Mouse (Mus musculus): Measurements from ENCODE around the gene Eif1ax.
"Not testable (repeated sequence)": the region's sequence is repeated elsewhere in the genome, so short reads cannot be mapped to it uniquely, and the experiment has no call there.

Gene Eif1ax

DNA sequence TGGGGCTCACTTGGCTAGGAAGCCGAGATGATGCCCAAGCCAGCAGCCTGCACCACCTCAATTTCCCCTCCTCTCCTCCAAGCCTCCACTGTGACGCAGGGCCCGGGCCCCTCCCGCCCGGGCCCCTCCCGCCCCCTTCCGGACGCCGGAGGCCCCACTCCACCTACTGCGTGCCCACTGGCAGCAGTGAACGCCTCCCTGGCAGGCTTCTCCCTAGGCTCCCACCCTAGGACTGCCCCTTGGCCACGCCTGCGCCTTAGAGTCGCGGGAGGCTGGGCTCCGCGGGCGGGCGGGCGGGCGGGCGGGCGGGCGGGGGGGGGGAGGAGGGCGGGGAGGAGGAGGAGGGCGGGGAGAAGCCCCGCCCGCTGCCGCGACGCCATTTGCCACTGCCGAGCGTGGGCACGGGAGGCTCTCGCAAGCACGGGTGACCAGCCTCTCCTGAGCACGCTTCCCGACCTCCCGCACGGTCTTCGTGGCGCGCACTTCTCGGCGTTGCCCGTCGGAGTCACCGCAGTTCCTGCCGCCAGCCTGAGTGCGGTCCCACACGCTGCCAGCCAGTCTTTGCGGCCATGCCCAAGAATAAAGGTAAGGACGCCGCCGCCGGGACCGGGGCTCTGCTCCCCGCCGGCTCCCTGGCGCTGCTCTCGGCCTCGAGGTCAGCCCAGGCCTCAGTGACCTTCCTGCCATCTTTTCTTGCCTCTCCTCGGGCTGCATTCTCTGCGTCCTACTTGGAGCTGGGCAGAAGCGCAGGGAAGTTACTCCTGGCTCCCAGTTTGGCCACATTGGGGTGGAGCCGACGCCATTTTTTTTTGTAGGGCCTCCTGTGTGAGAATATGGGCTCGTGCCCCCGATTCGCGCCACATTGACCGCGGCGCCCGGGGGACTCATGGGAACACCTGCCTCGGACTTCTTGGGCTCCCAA lies at the start of gene Eif1ax:
Eif1ax (plus strand) TSS at position 348 of the 922 bp plus-strand sequence.
- DNase-seq (ENCODE audit: low read depth) = peak; percentile 89

DNA sequence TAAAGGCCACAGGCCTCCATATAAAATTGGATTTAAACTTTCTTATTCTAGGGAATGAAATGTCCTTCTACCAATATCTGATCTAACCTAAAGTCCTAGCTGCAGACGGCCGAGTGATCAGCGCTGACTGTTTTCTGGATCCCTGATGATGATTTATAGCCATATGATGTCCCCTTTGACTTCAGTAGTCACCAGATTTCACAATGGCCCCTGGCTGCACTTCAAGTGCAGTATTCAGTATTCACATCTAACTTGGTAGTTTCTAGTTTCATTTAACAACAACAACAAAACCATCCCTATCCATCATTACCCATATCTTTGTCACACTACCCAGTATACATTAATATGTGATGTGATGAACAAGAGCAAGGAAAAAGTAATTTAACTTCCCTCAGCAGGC lies 7.5 kb upstream of the Eif1ax start:
- DNase-seq (ENCODE audit: low read depth) = no peak

DNA sequence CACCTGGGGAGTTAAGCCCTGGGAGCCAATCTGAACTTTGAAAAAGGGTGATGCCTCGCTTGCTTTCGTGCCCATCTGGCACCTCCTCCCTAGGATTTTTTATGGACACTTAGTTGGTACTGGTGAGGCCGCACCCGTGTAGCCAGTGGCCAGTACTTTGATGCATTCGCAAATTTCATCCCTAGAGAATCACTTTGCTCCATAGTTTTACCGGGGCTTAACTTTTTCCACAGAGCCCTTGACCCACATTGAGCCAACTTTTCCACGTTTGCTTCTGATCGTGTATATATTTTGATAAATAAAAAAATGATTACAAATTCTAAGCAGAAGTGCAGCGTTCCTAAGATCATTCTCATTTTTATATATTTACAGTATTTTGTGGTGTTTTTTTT lies 771 bp downstream of the Eif1ax start:
- no peak for DNase-seq (ENCODE audit: low read depth)

DNA sequence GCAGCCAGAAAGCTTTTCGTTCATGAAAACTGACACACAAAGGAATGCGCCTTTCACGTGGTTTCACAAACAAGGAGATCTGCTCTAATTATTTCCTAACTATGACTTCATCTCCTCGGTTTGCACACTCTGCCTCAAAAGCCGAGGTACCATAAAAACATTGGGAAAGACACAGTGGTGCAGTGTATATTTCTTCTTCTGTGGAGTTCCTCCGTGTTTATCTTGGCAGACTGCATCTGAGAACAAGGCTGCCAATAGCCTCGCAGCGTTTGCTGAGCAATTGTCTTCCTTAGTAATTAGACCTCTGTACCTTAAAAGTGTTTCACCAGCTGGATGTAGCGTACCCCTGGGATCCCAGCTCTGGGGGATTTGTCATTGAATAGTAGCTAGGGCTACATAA lies 15.1 kb downstream of the Eif1ax start:
- no peak for DNase-seq (ENCODE audit: low read depth)

DNA sequence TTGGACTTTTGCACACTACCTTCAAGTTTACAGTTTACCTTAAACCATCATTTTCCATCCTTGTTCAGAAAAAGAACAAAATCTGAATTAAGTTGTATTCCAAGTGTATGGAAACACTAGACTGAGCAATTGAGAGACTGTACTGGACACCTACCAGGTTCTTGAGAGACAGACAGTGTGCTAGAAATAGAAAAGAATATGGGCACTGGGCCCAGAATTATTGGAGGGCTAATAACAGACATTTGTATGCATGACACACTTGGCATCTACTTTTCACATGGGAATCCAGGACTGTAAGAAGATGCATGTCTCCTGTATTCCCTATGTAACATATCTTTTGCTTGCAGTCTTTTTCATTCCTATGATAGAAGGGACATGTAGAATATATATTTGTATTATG lies 17.0 kb downstream of the Eif1ax start:
- no peak for DNase-seq (ENCODE audit: low read depth)

DNA sequence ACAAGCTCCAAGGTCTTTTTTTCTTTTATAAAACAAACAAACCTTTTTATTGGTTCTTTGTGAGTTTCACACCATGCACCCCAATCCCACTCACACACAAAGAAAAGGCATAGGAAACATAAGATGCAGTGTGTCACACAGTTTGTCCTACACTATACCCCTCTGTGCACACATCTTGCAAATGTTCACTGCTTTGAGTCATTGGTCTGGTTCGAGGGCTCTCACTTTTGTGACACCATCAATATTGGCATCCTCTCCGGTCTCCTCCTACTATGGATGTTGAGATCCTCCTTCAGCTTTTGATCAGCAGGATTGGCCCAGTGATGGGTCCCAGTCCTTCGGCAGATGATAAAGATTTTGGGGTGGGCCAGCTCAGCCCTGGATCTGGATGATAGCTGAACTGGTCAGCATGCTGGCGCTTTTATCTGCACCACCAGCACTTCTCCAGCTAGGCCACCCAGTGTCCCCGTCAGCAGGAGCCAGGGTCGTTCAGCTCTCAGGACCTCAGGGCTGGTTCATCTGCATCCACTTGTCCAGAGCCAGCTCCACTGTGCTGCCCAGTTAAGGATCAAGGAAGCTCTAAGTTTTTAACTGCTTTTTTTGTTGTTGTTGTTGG lies 18.5 kb downstream of the Eif1ax start:
- DNase-seq (ENCODE audit: low read depth) = no peak

DNA sequence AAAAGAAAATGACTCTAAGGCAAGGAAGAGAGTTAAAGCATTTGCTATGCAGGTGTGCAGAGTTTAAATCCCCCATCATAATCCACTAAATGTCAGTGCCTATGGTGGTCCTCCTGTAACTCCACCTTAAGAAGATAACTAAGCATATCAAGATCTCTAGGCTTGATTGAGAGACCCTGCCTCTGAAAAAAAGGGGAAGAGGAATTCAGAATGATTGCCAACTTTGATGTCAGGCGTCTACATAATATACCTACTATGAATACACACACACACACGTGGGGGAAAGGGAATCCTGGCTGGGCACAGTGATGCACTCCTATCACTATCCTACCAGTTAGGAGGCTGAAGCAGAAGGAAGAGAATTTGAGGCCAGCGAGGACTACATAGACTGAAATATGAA lies 19.3 kb downstream of the Eif1ax start:
- no peak for DNase-seq (ENCODE audit: low read depth)

DNA sequence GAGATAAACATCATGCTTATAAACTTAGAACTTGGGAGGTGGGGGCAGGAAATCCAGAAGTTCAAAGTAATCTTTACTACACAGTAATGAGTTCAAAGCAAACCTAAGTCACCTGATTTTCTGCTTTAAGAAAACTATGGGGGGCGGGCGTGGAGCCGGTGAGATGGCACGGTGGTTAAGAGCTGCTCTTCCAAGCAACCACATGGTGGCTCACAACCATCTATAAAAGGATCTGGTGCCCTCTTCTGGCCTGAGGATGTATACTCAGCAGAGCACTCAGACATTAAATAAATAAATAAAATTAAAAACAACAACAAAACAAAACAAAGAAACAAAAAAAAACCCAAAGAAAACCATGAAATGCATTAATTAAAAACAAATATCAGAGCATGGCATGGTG lies 37.3 kb downstream of the Eif1ax start:
- DNase-seq (ENCODE audit: low read depth) = peak; percentile 63

DNA sequence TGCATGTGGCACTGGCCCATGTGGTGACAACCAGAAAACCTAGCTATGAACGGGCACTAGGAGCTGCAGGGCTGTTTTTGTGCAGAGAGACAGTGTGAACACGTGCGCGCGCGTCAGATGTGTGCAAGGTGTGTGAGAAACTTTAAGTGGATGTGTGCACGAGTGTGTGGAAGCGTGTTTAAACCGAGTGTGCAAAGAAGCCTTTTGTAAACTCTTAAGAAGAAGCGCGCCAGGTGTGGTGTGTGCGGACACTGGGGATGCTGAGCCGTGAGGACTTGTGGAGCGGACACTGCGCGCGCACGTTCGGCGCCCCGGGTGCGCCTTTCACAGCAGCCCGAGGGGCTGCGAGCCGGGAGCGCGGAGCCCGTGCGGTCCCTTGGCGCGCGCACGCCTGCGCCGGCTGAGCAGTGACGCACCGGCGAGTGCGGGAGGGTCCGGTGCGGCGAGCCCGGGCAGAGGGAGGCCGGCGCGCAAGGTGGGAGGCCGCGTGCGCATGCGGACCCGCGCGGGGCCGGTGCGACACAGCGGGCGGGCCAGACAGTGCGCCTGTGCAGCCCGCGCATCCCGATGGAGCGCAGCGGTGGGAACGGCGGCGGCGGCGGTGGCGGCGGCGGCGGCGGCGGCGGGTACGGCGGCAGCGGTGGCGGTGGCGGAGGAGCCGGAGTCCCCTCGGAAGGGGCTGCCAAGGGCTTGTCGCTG lies 42.3 kb downstream of the Eif1ax start, which contains the start of gene Map7d2:
Map7d2 (plus strand) TSS at position 443 of the 699 bp plus-strand sequence.
- peak; percentile 8 for DNase-seq (ENCODE audit: low read depth)

DNA sequence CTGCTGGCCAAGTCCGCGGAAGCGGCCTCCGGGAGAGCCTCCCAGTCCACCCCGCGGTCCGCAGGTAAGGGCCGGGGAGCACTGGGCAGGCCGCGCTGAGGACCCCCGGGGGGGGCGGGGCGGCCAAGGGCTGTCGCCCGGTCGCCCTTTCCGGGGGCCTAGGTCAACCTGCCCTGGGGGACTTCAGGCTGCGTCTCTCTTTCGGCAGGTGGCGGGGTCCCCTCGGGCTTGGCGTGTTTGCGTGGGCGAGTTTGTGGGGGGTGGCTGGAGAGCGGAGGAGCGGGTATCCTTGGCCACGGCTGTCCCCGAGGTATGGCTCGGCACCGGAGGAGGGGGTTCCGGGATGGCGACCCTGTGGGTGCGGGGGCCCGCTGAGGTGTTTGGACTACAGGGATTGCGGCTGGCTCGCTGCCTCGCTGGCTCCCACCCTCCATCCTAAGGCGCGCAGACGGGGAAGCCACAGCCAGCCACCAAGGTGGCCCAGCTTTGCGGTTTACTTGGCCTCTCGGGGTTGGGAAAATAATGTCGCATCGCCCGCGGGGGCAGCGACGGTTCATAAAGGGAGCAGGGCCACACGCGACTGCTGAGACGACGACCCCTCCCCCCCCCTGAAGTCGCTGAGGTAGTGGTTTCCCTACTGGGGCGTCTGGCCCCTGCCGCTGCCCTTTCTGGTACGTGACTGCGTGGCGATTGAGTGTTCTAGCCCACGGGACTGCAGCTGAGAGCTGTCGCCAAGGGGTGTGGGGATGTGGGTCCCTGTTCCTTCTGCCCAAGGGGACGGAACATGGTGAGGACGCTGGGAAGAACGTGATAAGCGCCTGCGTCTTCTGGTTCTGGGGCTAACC lies 43.1 kb downstream of the Eif1ax start:
- DNase-seq (ENCODE audit: low read depth) = peak; percentile 8

DNA sequence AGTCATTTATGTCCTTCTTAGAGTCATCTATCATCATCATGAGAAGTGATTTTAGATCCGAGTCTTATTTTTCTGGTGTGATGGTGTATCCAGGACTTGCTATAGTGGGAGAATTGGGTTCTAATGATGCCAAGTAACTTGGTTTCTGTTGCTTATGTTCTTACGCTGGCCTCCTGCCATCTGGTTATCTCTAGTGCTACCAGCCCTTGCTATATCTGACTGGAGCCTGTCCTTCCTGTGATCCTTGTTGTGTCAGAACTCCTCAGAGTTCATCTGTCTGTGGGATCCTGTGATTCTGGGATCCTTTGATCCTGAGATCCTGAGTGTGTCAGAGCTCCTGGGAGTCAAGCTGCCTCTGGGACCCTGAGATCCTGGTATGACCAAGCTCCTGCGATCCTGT lies 58.5 kb downstream of the Eif1ax start:
- DNase-seq (ENCODE audit: low read depth) = not testable (repeated sequence)

Measured in naive thymus-derived CD4-positive, alpha-beta T cell, adult 2 months (primary cell).